Mouse (Mus musculus): ENCODE measurements around the gene Zfp212. TPM values are rescaled to one million over a fixed set of nuclear protein-coding genes. Genes with fewer than 3 reads are reported as not detected.

The Zfp212 gene
- polyA plus RNA-seq, 1 experiment from 2014 or later, result 12.1 TPM

DNA sequence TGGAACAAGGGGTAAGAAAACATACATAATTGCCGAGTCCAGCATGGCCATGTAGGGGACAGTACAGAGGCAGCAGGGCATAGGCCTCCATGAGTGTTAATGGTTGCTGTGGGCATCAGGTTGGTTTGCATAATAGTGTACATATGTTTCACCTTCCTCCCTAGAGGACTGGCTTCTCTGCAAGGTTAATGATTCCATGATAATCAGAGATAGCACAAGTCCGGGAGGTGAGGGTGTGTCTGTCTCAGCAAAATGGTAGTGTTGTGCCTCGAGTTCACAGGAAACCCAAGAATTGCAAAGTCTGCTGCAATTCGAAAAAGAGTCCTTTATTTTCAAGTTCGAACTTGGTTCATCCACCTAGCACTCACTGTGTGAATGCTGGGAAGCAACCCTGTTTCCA is 3.2 kb upstream of the Zfp212 start:
- no peak overlapping the region for H3K4me3 ChIP-seq (ENCODE audit: low read depth, low read length)
- H3K9ac ChIP-seq (ENCODE audit: low read length), result no peak overlapping the region
- ATAC-seq, result no peak
- no peaks in the 10 kb centered on the region for H3K36me3 ChIP-seq (ENCODE audit: control insufficient read depth, insufficient read depth, low read length)
- WGBS, result 85% methylated on average over 5 of the region's 5 CpGs
- no peak overlapping the region for H3K4me2 ChIP-seq (ENCODE audit: low read length)
- H3K4me1 ChIP-seq (ENCODE audit: control insufficient read depth, insufficient read depth, low read length), result peaks cover 8% of the 10 kb centered on the region
- DNase-seq (ENCODE audit: low spot score), result no peak
- no peak overlapping the region for H3K27ac ChIP-seq (ENCODE audit: low read depth, low read length)
- H3K27me3 ChIP-seq (replicated peaks; ENCODE audit: control insufficient read depth, insufficient read depth, low read length), result no peaks in the 10 kb centered on the region
- H3K9me3 ChIP-seq (replicated peaks; ENCODE audit: control insufficient read depth, low read length), result no peaks in the 10 kb centered on the region

DNA sequence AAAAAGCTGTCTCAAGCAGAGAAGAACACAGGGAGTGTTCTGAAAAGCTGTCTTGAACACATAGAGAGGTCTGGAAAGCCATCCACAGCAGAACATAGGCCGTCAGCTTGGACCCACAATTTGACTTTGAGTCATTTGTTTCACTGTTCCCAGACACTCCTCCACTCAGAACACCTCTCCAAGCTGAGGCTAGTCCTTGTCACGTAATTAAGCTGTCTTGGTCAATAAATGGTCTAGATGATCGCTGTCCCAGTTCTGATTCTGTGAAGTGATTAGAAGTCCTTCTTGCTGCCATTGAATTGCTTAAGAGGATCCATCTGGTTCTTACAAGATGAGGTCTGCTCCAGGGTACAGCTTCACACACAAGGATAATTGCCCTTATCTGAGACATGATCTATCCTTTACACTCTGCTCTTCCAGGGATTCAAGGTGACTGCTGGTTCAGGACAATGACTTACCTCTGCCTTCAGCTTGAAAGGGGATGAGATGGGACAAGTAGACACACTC is 1.5 kb upstream of the Zfp212 start:
- peaks cover 9% of the 10 kb centered on the region for H3K4me1 ChIP-seq (ENCODE audit: control insufficient read depth, insufficient read depth, low read length)
- H3K36me3 ChIP-seq (ENCODE audit: control insufficient read depth, insufficient read depth, low read length), result no peaks in the 10 kb centered on the region
- DNase-seq (ENCODE audit: low spot score) (no peak), ATAC-seq (no peak)
- H3K4me2 ChIP-seq (ENCODE audit: low read length), result no peak overlapping the region
- H3K9me3 ChIP-seq (replicated peaks; ENCODE audit: control insufficient read depth, low read length), result no peaks in the 10 kb centered on the region
- H3K27ac ChIP-seq (ENCODE audit: low read depth, low read length), result no peak overlapping the region
- no peak overlapping the region for H3K4me3 ChIP-seq (ENCODE audit: low read depth, low read length)
- H3K9ac ChIP-seq (ENCODE audit: low read length), result no peak overlapping the region
- no peaks in the 10 kb centered on the region for H3K27me3 ChIP-seq (replicated peaks; ENCODE audit: control insufficient read depth, insufficient read depth, low read length)
- WGBS, result 88% methylated on average over 3 of the region's 3 CpGs

DNA sequence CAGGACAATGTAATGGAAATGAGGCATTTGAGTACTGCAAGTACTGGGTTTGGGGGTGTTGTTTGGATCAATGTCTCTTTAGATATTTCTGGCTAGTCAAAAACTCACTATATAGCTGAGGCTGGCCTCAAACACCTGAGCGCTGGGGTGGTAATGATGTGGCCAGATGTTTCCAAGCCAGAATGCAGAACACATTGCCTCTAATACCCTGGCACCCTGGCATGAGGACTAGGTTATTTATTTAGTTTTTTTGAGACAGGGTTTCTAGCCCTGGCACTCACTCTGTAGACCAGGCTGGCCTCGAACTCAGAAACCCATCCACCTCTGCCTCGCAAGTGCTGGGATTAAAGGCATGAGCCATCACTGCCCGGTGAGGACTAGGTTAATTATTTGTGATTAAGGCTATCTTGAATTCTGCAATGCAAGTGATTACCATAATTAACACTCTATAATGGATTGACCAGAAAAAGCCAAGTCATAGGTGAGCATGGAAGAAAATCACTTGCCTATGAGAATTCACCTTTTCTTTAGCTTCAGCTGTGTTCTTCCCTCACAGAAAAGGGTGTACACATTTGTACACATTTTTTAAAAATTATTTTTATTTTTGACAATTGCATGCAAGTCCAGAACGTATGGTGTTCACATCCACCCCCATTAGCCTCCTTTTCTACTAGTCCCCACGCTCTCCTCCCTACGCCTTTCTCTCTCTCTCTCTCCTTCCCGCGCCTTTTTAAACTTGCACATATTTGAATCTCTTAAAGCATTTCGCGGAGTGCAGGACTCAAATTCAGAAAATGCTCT is 430 bp upstream of the Zfp212 start:
- no peaks in the 10 kb centered on the region for H3K36me3 ChIP-seq (ENCODE audit: control insufficient read depth, insufficient read depth, low read length)

GRCm38 (mm10) chr6:47942461-47942860 is 22.2 kb downstream of the Zfp212 start:
- ATAC-seq, result no peak; the same call in 1 of the 2 replicates
- no peak overlapping the region for H3K27ac ChIP-seq (ENCODE audit: low read depth, low read length)
- H3K4me3 ChIP-seq (ENCODE audit: low read depth, low read length), result peak overlapping the region; percentile 39
- no peaks in the 10 kb centered on the region for H3K27me3 ChIP-seq (replicated peaks; ENCODE audit: control insufficient read depth, insufficient read depth, low read length)
- peak overlapping the region; percentile 77 for H3K4me2 ChIP-seq (ENCODE audit: low read length)
- WGBS, result 43% methylated on average over 12 of the region's 12 CpGs
- H3K4me1 ChIP-seq (ENCODE audit: control insufficient read depth, insufficient read depth, low read length), result peaks cover 6% of the 10 kb centered on the region; the same call in 1 of the 2 replicates
- no peaks in the 10 kb centered on the region for H3K36me3 ChIP-seq (ENCODE audit: control insufficient read depth, insufficient read depth, low read length)
- no peak for DNase-seq (ENCODE audit: low spot score)
- H3K9ac ChIP-seq (ENCODE audit: low read length), result peak overlapping the region; percentile 70
- H3K9me3 ChIP-seq (replicated peaks; ENCODE audit: control insufficient read depth, low read length), result no peaks in the 10 kb centered on the region

More for the DNA sequence above, 430 bp upstream of the Zfp212 start:
- Histone ChIP-seq H3K9ac (ENCODE audit: low read length) (peak overlapping the region; percentile 72), H3K9me3 (replicated peaks; ENCODE audit: control insufficient read depth, low read length) (no peaks in the 10 kb centered on the region), H3K4me1 (ENCODE audit: control insufficient read depth, insufficient read depth, low read length) (peaks cover 9% of the 10 kb centered on the region), H3K4me3 (ENCODE audit: low read depth, low read length) (peak overlapping the region; percentile 78), H3K27ac (ENCODE audit: low read depth, low read length) (peak overlapping the region; percentile 95), H3K4me2 (ENCODE audit: low read length) (peak overlapping the region; percentile 50), H3K27me3 (replicated peaks; ENCODE audit: control insufficient read depth, insufficient read depth, low read length) (no peaks in the 10 kb centered on the region)
- DNase-seq (ENCODE audit: low spot score), result no peak
- WGBS, result 23% methylated on average over 11 of the region's 11 CpGs
- peak; percentile 47; the same call in 1 of the 2 replicates for ATAC-seq

GRCm38 (mm10) chr6:47943021-47943691 is 22.9 kb downstream of the Zfp212 start:
- Histone ChIP-seq H3K27me3 (replicated peaks; ENCODE audit: control insufficient read depth, insufficient read depth, low read length) (no peaks in the 10 kb centered on the region), H3K27ac (ENCODE audit: low read depth, low read length) (no peak overlapping the region; the same call in 1 of the 2 replicates), H3K9me3 (replicated peaks; ENCODE audit: control insufficient read depth, low read length) (no peaks in the 10 kb centered on the region), H3K9ac (ENCODE audit: low read length) (peak overlapping the region; percentile 70), H3K36me3 (ENCODE audit: control insufficient read depth, insufficient read depth, low read length) (no peaks in the 10 kb centered on the region), H3K4me2 (ENCODE audit: low read length) (peak overlapping the region; percentile 77), H3K4me1 (ENCODE audit: control insufficient read depth, insufficient read depth, low read length) (peaks cover 6% of the 10 kb centered on the region; the same call in 1 of the 2 replicates), H3K4me3 (ENCODE audit: low read depth, low read length) (peak overlapping the region; percentile 39)
- ATAC-seq (peak; percentile 89), DNase-seq (ENCODE audit: low spot score) (peak; percentile 52)
- 12% methylated on average over 58 of the region's 64 CpGs for WGBS

DNA sequence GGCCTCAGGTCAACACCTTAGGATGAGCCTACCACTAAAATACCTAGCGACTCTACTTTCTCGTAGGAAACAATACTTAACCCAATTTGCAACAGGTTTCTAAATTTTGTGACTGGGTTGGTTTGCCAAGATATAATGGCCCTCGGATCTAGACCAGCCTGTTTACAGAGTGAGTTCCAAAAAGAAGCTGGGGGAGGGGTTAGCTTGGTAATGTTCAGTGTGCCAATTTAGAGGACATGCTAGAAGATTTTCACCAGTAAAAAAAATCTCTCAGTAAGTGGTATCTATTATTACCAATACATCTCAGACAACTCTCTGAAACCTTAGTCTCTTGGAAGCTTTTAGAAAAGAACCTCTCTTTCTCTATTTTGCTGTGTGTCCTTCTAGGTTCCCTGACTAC is 23.4 kb downstream of the Zfp212 start:
- no peaks in the 10 kb centered on the region for H3K9me3 ChIP-seq (replicated peaks; ENCODE audit: control insufficient read depth, low read length)
- H3K27ac ChIP-seq (ENCODE audit: low read depth, low read length), result no peak overlapping the region
- DNase-seq (ENCODE audit: low spot score) (no peak), ATAC-seq (no peak)
- H3K27me3 ChIP-seq (replicated peaks; ENCODE audit: control insufficient read depth, insufficient read depth, low read length), result no peaks in the 10 kb centered on the region
- H3K36me3 ChIP-seq (ENCODE audit: control insufficient read depth, insufficient read depth, low read length), result no peaks in the 10 kb centered on the region
- H3K4me1 ChIP-seq (ENCODE audit: control insufficient read depth, insufficient read depth, low read length), result peaks cover 6% of the 10 kb centered on the region; the same call in 1 of the 2 replicates
- H3K4me2 ChIP-seq (ENCODE audit: low read length), result peak overlapping the region; percentile 77
- peak overlapping the region; percentile 39 for H3K4me3 ChIP-seq (ENCODE audit: low read depth, low read length)
- H3K9ac ChIP-seq (ENCODE audit: low read length), result peak overlapping the region; percentile 70; the same call in 1 of the 2 replicates
- 83% methylated on average over 3 of the region's 3 CpGs for whole genome bisulfite sequencing

GRCm38 (mm10) chr6:47947388-47947787 is 27.1 kb downstream of the Zfp212 start:
- no peak overlapping the region for H3K4me3 ChIP-seq (ENCODE audit: low read depth, low read length)
- no peaks in the 10 kb centered on the region for H3K9me3 ChIP-seq (replicated peaks; ENCODE audit: control insufficient read depth, low read length)
- DNase-seq (ENCODE audit: low spot score) (no peak), ATAC-seq (no peak)
- H3K9ac ChIP-seq (ENCODE audit: low read length), result no peak overlapping the region
- 97% methylated on average over 4 of the region's 4 CpGs for WGBS
- peaks cover 6% of the 10 kb centered on the region; the same call in 1 of the 2 replicates for H3K4me1 ChIP-seq (ENCODE audit: control insufficient read depth, insufficient read depth, low read length)
- H3K27me3 ChIP-seq (replicated peaks; ENCODE audit: control insufficient read depth, insufficient read depth, low read length), result no peaks in the 10 kb centered on the region
- H3K36me3 ChIP-seq (ENCODE audit: control insufficient read depth, insufficient read depth, low read length), result no peaks in the 10 kb centered on the region
- H3K4me2 ChIP-seq (ENCODE audit: low read length), result no peak overlapping the region
- no peak overlapping the region for H3K27ac ChIP-seq (ENCODE audit: low read depth, low read length)

DNA sequence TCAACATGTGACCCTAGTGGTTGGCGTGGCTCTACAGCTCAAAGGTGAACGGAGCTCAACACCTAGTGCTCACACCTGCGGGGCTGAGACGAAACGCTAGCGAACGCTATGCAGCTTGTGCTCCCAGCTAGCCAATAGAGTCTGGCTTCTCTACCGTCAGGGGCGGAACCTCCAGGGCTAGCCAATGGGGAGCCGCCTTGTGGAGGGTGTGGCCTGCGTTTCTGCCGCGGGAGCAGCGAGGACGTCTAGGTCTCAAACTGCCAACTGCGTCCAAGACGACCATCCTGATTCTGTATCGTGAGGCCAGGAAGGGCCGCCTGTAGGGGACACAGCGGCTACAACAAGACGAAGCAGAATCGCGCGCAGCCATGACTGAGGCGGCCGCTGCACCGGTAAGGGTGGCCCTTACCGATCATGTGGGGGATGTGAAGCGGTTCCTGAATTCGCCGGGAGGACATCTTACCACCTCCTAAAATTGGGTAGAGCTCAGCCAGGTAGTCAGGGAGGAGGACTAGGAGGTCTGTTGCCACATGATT is 33.0 kb downstream of the Zfp212 start, which contains the start of gene Zfp956:
TSS of gene Zfp956 (plus strand) at position 200 of the 536 bp plus-strand sequence.
- peak within 1 kb of the TSS; percentile 74 for H3K9ac ChIP-seq (ENCODE audit: low read length)
- DNase-seq (ENCODE audit: low spot score), result peak; percentile 96
- peaks cover 11% of the 10 kb centered on the region for H3K4me1 ChIP-seq (ENCODE audit: control insufficient read depth, insufficient read depth, low read length)
- peak within 1 kb of the TSS; percentile 65 for H3K4me3 ChIP-seq (ENCODE audit: low read depth, low read length)
- no peaks in the 10 kb centered on the region for H3K27me3 ChIP-seq (replicated peaks; ENCODE audit: control insufficient read depth, insufficient read depth, low read length)
- under 1% methylated on average over 31 of the region's 31 CpGs for WGBS
- peak within 1 kb of the TSS; percentile 59 for H3K4me2 ChIP-seq (ENCODE audit: low read length)
- H3K36me3 ChIP-seq (ENCODE audit: control insufficient read depth, insufficient read depth, low read length), result peaks cover 18% of the 10 kb centered on the region
- no peaks in the 10 kb centered on the region for H3K9me3 ChIP-seq (replicated peaks; ENCODE audit: control insufficient read depth, low read length)
- H3K27ac ChIP-seq (ENCODE audit: low read depth, low read length), result peak within 1 kb of the TSS; percentile 34; the same call in 1 of the 2 replicates
- ATAC-seq, result peak; percentile 100
